Mouse (Mus musculus) heart, postnatal 36 days (tissue): ENCODE measurements around the gene Gm3604. TPM values are rescaled to one million over a fixed set of nuclear protein-coding genes. Genes with fewer than 3 reads are reported as not detected.
"Not testable (repeated sequence)": the region's sequence is repeated elsewhere in the genome, so short reads cannot be mapped to it uniquely, and the experiment has no call there.

Experiments
- DNase-seq, 2 experiments: peaks; one replicate each; pipeline ENCODE4 v3.0.0; 2021 to 2022
- intact Hi-C: fragments of 180-260 bp; cut with DNase I; formaldehyde crosslinking; loops from one replicate; pipeline ENCODE4 v1.15.1; 2025
- microRNA-seq, 2 experiments: library from miRNA; unstranded; fragments of <30 nt; microRNA quantifications; one replicate each; pipeline ENCODE4 v1.2.0; 2021; ENCODE audit warnings: borderline number of aligned reads in 2 of 2
- total RNA-seq, 2 experiments: library from RNA; stranded (reverse); gene quantifications; 2 replicates each; pipeline ENCODE4 v1.2.3; 2021

Gene Gm3604
- total RNA-seq = under 1 TPM; 0.35 to 0.53 TPM

GRCm38 (mm10) chr13:62382952-62383351, at the start of gene Gm3604:
Gm3604 (minus strand) TSS chr13:62383177.
- peak; percentile 48 to 56 for DNase-seq
- intact Hi-C loops = not testable (repeated sequence)

- DNase-seq, intact Hi-C loops: not testable (repeated sequence)
Measured at GRCm38 (mm10) chr13:62399206-62399605, 16.2 kb upstream of the Gm3604 start.

GRCm38 (mm10) chr13:62390076-62390620, 7.2 kb upstream of the Gm3604 start:
- intact Hi-C loops, DNase-seq: not testable (repeated sequence)

GRCm38 (mm10) chr13:62331786-62332185, 51.2 kb downstream of the Gm3604 start:
- intact Hi-C loops = no loop called here
- no peak for DNase-seq

- no peak for DNase-seq
Measured at GRCm38 (mm10) chr13:62331381-62331780, 51.6 kb downstream of the Gm3604 start.

More at GRCm38 (mm10) chr13:62331381-62331780, 51.6 kb downstream of the Gm3604 start:
- intact Hi-C loops = no loop called here

Small RNA genes within 50 kb of the gene (microRNA-seq; reads per million reads assigned to microRNA genes)
- 0 reads per million in 2 experiments for gene Gm25933

Other genes starting within 250 kb of the Gm3604 start
- gene Gm49359, start 83.7 kb upstream of the Gm3604 start, total RNA-seq = 1 to 10 TPM; 6.6 to 6.7 TPM
- not detected for gene Zfp935, start 175.3 kb upstream of the Gm3604 start, total RNA-seq
- 1 to 10 TPM; 3.4 to 4.8 TPM for gene Zfp934, start 188.0 kb upstream of the Gm3604 start, total RNA-seq
- 1 to 10 TPM in 1 of 2 experiments, under 1 TPM in 1; 0.76 to 1.6 TPM for gene 6720489N17Rik, start 241.0 kb upstream of the Gm3604 start, total RNA-seq